Mouse (Mus musculus) kidney, embryonic 16.5 days (tissue): Measurements from ENCODE around the gene Grap2. TPM values are rescaled to one million over a fixed set of nuclear protein-coding genes. Genes with fewer than 3 reads are reported as not detected.
A peak's percentile ranks its signal among the peaks of the same experiment; 100 is the strongest.

ENCODE experiments used
- ATAC-seq: fragments of 200-750 bp; cut with Nextera tagmentation; 2 replicates; pipeline ENCODE4 v1.8.0; 2017; ENCODE audit warnings: moderate TSS enrichment; ENCODE audit not compliant: low FRiP score, low TSS enrichment
- H3K27ac ChIP-seq: fragments of 300-500 bp; sonication (generic); 2 replicates; pipeline ENCODE4 v1.5.1; 2014; ENCODE audit warnings: low read length
- H3K27me3 ChIP-seq: fragments of 300-500 bp; sonication (generic); 2 replicates; pipeline ENCODE4 v1.6.1; 2014; ENCODE audit warnings: low read length, control low read depth, mixed read lengths; ENCODE audit not compliant: insufficient read depth
- H3K36me3 ChIP-seq: fragments of 300-500 bp; sonication (generic); 2 replicates; pipeline ENCODE4 v1.6.1; 2014; ENCODE audit warnings: low read length, control low read depth, mixed read lengths; ENCODE audit not compliant: insufficient read depth
- H3K4me1 ChIP-seq: fragments of 300-500 bp; sonication (generic); 2 replicates; pipeline ENCODE4 v1.6.1; 2014; ENCODE audit warnings: low read length, control low read depth, mixed read lengths; ENCODE audit not compliant: insufficient read depth
- H3K4me2 ChIP-seq: fragments of 300-500 bp; sonication (generic); replicated peaks from 2 replicates; pipeline ENCODE4 v1.6.1; 2014; ENCODE audit warnings: low read depth, low read length
- H3K4me3 ChIP-seq: fragments of 300-500 bp; sonication (generic); 2 replicates; pipeline ENCODE4 v1.5.1; 2014; ENCODE audit warnings: mild to moderate bottlenecking, low read length
- H3K9ac ChIP-seq: fragments of 300-500 bp; sonication (generic); replicated peaks from 2 replicates; pipeline ENCODE4 v1.6.1; 2014; ENCODE audit warnings: low read length
- H3K9me3 ChIP-seq: fragments of 300-500 bp; sonication (generic); 2 replicates; pipeline ENCODE4 v1.6.1; 2016; ENCODE audit warnings: low read length, control low read depth
- WGBS: fragments of 180-500 bp; shearing (Covaris S2); extraction: QIAGEN DNeasy Blood & Tissue Kit; methylation state at CpG from one replicate; pipeline ENCODE4 v1.1.7; 2014; 5-methylcytosine and 5-hydroxymethylcytosine counted together
- polyA plus RNA-seq: library from polyadenylated mRNA; unstranded; fragments of >200 nt; fragmentation: Nextera tagmentation; extraction: Ambion mirVana; gene quantifications from 2 replicates; pipeline ENCODE4 v1.2.1, GENCODE M21; 2015

The Grap2 gene
- polyA plus RNA-seq, 1 experiment from 2014 or later = 0.81 TPM

GRCm38 (mm10) chr15:80593877-80594276 is 21.5 kb downstream of the Grap2 start:
- Histone ChIP-seq H3K4me2 (no peak overlapping the region), H3K4me1 (0 out of 2 replicates have a peak, but pooled peaks cover 4% of the 10 kb centered on the region), H3K27me3 (no peaks in the 10 kb centered on the region), H3K27ac (no peak overlapping the region), H3K36me3 (no peaks in the 10 kb centered on the region), H3K9me3 (no peaks in the 10 kb centered on the region), H3K9ac (no peak overlapping the region), H3K4me3 (no peak overlapping the region)
- WGBS = 52% methylated on average over 5 of the region's 5 CpGs
- ATAC-seq = no peak

DNA sequence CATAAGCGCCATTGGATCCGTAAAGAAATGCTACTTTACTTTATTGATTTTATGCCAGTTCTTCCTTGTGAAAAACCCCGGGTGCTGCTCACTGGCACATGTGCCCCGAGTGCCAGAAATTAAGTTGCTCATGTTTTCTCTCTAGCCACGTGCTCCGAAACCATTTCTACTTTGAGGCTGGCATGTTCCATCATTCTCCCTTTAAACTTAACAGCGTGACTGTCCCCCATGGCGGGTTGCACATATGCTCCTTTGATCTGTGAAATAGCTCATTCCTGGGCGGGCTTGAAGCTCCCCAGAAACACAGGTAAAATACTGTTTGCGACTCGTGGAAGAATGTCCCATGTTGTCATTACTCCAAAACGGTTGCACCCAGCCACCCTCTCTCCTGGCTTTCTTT is 26.4 kb downstream of the Grap2 start:
- Histone ChIP-seq H3K4me1 (peaks cover 6% of the 10 kb centered on the region; the same call in 1 of the 2 replicates), H3K27ac (no peak overlapping the region), H3K27me3 (no peaks in the 10 kb centered on the region), H3K4me2 (peak overlapping the region; percentile 38), H3K4me3 (no peak overlapping the region), H3K9ac (no peak overlapping the region), H3K36me3 (no peaks in the 10 kb centered on the region), H3K9me3 (no peaks in the 10 kb centered on the region)
- 61% methylated on average over 12 of the region's 12 CpGs for WGBS
- no peak for ATAC-seq

- WGBS = 37% methylated on average over 16 of the region's 16 CpGs
- Histone ChIP-seq H3K4me2 (peak overlapping the region; percentile 38), H3K4me3 (no peak overlapping the region), H3K9ac (no peak overlapping the region), H3K27me3 (no peaks in the 10 kb centered on the region), H3K36me3 (no peaks in the 10 kb centered on the region), H3K9me3 (no peaks in the 10 kb centered on the region), H3K4me1 (peaks cover 6% of the 10 kb centered on the region; the same call in 1 of the 2 replicates), H3K27ac (no peak overlapping the region)
- no peak for ATAC-seq
Observed at GRCm38 (mm10) chr15:80599213-80599750, 26.9 kb downstream of the Grap2 start.

- Histone ChIP-seq H3K4me3 (no peak overlapping the region), H3K9ac (no peak overlapping the region), H3K4me2 (no peak overlapping the region), H3K36me3 (no peaks in the 10 kb centered on the region), H3K9me3 (no peaks in the 10 kb centered on the region), H3K27ac (no peak overlapping the region), H3K27me3 (no peaks in the 10 kb centered on the region), H3K4me1 (peaks cover 6% of the 10 kb centered on the region; the same call in 1 of the 2 replicates)
- no peak for ATAC-seq
- 62% methylated on average over 4 of the region's 4 CpGs for WGBS
Observed at GRCm38 (mm10) chr15:80599843-80600242, 27.4 kb downstream of the Grap2 start.

- Histone ChIP-seq H3K4me2 (no peak overlapping the region), H3K9ac (no peak overlapping the region), H3K9me3 (no peaks in the 10 kb centered on the region), H3K4me1 (peaks cover 6% of the 10 kb centered on the region; the same call in 1 of the 2 replicates), H3K4me3 (no peak overlapping the region), H3K36me3 (no peaks in the 10 kb centered on the region), H3K27me3 (no peaks in the 10 kb centered on the region), H3K27ac (no peak overlapping the region)
- no peak for ATAC-seq
- WGBS = 70% methylated on average over 7 of the region's 7 CpGs
Observed at GRCm38 (mm10) chr15:80601456-80601855, 29.1 kb downstream of the Grap2 start.

DNA sequence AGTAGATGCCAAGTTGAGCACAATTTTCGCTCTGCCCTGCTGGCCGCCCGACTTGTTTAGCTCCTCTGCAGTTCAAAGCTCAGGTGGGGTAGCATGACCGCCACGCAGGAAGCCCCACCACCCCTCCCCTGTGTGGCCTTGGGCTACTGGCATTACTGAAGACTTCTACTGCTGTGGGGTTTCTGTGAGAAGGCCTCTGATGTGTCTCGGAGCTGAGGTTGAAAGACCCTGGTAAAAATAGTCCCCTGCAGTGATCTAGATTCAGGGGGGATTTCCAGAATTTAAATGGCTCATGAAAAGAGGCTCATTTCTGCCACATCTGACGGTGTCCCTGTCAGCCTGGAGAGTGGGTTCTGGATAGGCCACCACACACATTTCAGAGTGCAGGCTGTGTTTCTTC is 30.1 kb downstream of the Grap2 start:
- Histone ChIP-seq H3K27me3 (no peaks in the 10 kb centered on the region), H3K4me1 (peaks cover 6% of the 10 kb centered on the region; the same call in 1 of the 2 replicates), H3K27ac (no peak overlapping the region), H3K4me2 (no peak overlapping the region), H3K9me3 (no peaks in the 10 kb centered on the region), H3K36me3 (no peaks in the 10 kb centered on the region), H3K4me3 (no peak overlapping the region), H3K9ac (no peak overlapping the region)
- no peak for ATAC-seq
- 69% methylated on average over 7 of the region's 7 CpGs for WGBS

GRCm38 (mm10) chr15:80604026-80604425 is 31.6 kb downstream of the Grap2 start:
- H3K9me3 ChIP-seq = no peaks in the 10 kb centered on the region
- no peaks in the 10 kb centered on the region for H3K27me3 ChIP-seq
- H3K36me3 ChIP-seq = no peaks in the 10 kb centered on the region
- ATAC-seq = no peak
- H3K9ac ChIP-seq = no peak overlapping the region
- H3K27ac ChIP-seq = no peak overlapping the region
- WGBS = 91% methylated on average over 6 of the region's 6 CpGs
- H3K4me3 ChIP-seq = no peak overlapping the region
- peaks cover 2% of the 10 kb centered on the region; the same call in 1 of the 2 replicates for H3K4me1 ChIP-seq
- H3K4me2 ChIP-seq = no peak overlapping the region

DNA sequence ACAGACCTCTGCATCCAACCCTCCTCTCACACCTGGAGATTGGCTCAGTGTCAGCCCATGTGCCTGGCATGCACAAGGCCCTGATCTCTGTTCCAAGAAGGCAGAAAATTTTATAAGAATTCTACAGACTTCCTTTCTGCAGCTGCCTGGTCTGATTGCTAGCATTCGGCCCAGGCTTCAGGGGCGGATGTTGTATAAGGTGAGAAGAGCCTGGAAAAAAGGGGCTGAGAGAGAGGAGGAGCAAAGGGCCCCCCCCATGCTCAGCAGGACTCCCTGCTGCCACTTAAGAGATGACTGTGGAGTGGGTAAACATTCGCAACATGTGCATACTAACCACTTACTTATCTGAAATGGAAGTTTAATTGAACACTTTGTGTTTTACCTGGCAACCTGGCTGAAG is 35.6 kb downstream of the Grap2 start:
- Histone ChIP-seq H3K9ac (no peak overlapping the region), H3K27ac (no peak overlapping the region), H3K4me2 (no peak overlapping the region), H3K4me1 (peaks cover under 1% of the 10 kb centered on the region; the same call in 1 of the 2 replicates), H3K9me3 (no peaks in the 10 kb centered on the region), H3K36me3 (no peaks in the 10 kb centered on the region), H3K4me3 (no peak overlapping the region), H3K27me3 (no peaks in the 10 kb centered on the region)
- WGBS = 75% methylated on average over 3 of the region's 3 CpGs
- ATAC-seq = no peak

DNA sequence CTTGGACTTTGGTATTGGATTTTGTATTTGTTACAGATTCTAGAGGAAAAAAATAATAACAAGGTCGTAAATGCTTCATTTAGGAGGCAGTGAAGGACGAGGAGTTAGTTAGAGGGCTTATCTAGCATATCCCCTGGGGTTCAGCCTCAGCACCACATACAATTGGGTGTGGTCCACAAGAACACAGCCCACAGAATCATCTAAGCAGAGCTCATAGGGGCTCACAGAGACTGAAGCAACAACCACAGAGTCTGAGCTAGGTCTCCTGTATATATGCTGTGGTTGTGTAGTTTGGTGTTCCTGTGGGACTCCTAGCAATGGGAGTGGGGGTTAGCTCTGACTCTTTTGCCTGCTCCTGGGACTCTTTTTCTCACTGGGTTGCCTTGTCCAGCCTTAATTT is 37.9 kb downstream of the Grap2 start:
- ATAC-seq = no peak
- H3K9me3 ChIP-seq = no peaks in the 10 kb centered on the region
- H3K4me1 ChIP-seq = peaks cover 11% of the 10 kb centered on the region; the same call in 1 of the 2 replicates
- no peak overlapping the region for H3K4me3 ChIP-seq
- WGBS = 60% methylated on average over 2 of the region's 2 CpGs
- no peaks in the 10 kb centered on the region for H3K36me3 ChIP-seq
- H3K27ac ChIP-seq = no peak overlapping the region
- H3K4me2 ChIP-seq = no peak overlapping the region
- no peaks in the 10 kb centered on the region for H3K27me3 ChIP-seq
- H3K9ac ChIP-seq = no peak overlapping the region

GRCm38 (mm10) chr15:80611478-80611877 is 39.1 kb downstream of the Grap2 start:
- Histone ChIP-seq H3K4me3 (no peak overlapping the region), H3K4me1 (peaks cover 14% of the 10 kb centered on the region; the same call in 1 of the 2 replicates), H3K27me3 (peaks cover 8% of the 10 kb centered on the region), H3K4me2 (no peak overlapping the region), H3K9ac (no peak overlapping the region), H3K9me3 (no peaks in the 10 kb centered on the region), H3K27ac (no peak overlapping the region), H3K36me3 (no peaks in the 10 kb centered on the region)
- 72% methylated on average over 5 of the region's 5 CpGs for WGBS
- no peak for ATAC-seq
